Mouse (Mus musculus) megakaryocyte, embryonic 14.5 days (primary cell): ENCODE results near the gene Asic2.

Source experiments
- FLI1 ChIP-seq: IDR thresholded peaks from 2 replicates; pipeline ENCODE4 v1.6.1; 2012; ENCODE audit warnings: low read length, inconsistent platforms, mixed read lengths
- GATA1 ChIP-seq: IDR thresholded peaks from 3 replicates; pipeline ENCODE4 v1.6.1; 2012; ENCODE audit warnings: mixed read lengths, low read length, inconsistent platforms, borderline replicate concordance

- TF ChIP-seq GATA1, result no peak
- TF ChIP-seq FLI1, result no peak
Observed at GRCm38 (mm10) chr11:81079237-81079636, 889.0 kb downstream of the Asic2 start.
